Mouse (Mus musculus): ENCODE measurements at regions not wholly inside any gene's neighbourhood (a gene's known extent, or its start where the extent isn't known, plus 50 kb on each side); places are given as distances from the start of the nearest gene placed in this dataset.

GRCm38 (mm10) chr14:71670435-71670834, 821.2 kb downstream of the Gm9195 start:
- TF ChIP-seq CTCF (IDR thresholded peaks at IDR 0.05; ENCODE audit: low read depth, low read length) = no peak
- TF ChIP-seq POLR2AphosphoS5 (IDR thresholded peaks at IDR 0.05; ENCODE audit: insufficient replicate concordance, low read depth, low read length) = no peak
